Mouse (Mus musculus) cerebellum, postnatal 14 days (tissue): ENCODE measurements around the gene Slc22a23.
A peak's percentile ranks its signal among the peaks of the same experiment; 100 is the strongest.

ENCODE experiments used
- DNase-seq, 2 experiments: peaks; one replicate each; pipeline ENCODE4 v3.0.0; 2021; ENCODE audit warnings: mixed read lengths in 2 of 2

The Slc22a23 gene

DNA sequence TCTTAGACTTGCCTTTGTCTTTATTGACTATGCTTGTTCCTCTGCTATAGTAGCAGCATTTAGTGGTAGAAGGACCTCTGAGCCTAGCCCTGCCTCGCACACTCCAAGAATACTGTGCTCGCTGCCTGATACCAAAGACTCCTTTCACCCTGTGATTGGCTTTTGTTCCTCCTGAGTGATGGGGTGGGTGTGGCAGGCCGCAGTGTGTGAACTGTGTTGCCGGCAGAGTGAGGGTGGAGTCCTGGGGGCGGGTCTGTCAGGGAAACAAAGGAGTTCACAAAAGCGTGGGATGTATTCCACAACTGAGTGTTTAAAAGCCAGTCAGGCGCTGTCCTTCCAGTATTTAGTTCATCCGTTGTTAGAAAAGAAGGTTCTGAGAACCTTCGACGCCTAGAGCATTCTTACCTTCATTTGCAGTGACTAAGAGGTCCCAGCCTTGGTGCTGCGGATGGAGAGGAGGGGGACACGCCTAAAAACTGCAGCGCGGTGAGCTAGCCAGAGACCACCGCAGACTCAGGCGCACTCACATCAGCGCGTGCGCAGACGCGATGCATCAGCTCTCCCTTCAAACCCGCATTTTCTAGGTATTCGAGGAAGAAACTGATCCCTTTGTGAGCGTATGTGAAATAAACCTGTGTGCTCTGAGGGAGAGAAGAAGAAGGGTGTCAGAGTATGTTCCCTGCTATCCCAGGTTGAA, 213.8 kb downstream of the Slc22a23 start:
- peak; percentile 62 to 70 for DNase-seq

DNA sequence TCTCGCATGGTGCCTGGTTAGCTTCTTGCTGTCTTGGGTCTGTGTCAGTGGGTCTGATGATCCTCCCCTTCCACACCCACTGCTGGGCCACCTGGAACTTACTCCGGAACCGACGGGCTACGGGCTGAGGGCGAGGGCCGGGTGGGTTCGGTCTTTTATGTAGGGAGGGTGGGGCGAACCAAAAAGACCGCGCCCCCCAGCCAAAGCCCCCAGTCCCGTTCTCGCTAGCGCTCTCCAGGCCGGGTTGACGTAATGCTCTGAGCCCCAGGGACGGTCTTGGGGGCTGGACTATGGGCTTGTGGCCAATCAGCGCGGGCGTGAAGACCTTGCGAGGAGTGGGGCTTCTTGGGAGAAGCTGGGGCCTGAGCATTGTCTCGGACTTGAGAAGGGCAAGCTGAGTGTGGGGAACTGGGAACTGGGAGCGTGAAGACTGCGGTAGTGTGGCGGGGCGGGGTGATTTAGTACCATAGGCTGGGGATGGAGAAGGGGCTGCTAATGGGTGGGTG, 214.7 kb downstream of the Slc22a23 start, which contains the start of gene Tubb2b:
TSS of gene Tubb2b (minus strand) at position 241 of the 506 bp plus-strand sequence.
- peak; percentile 89 to 92 for DNase-seq

GRCm38 (mm10) chr13:34129485-34130225, 215.3 kb downstream of the Slc22a23 start:
- peak; percentile 64 to 74 for DNase-seq
